Mouse (Mus musculus) midbrain, postnatal 0 days (tissue): Measurements from ENCODE around the gene Slc18a2. TPM values are rescaled to one million over a fixed set of nuclear protein-coding genes. Genes with fewer than 3 reads are reported as not detected.
A peak's percentile ranks its signal among the peaks of the same experiment; 100 is the strongest.

Experiments used
- ATAC-seq: fragments of 200-750 bp; cut with Nextera tagmentation; 2 replicates; pipeline ENCODE4 v1.8.0; 2017; ENCODE audit warnings: moderate number of reproducible peaks, mild to moderate bottlenecking, moderate TSS enrichment, moderate library complexity; ENCODE audit not compliant: low FRiP score
- DNase-seq: peaks from one replicate; pipeline ENCODE4 v3.0.0-alpha.2; 2015; ENCODE audit warnings: low spot score
- H3K27ac ChIP-seq: fragments of 300-500 bp; sonication (generic); 2 replicates; pipeline ENCODE4 v1.5.1; 2014; ENCODE audit warnings: low read depth, mild to moderate bottlenecking, low read length, mixed read lengths
- H3K27me3 ChIP-seq: fragments of 300-500 bp; sonication (generic); 2 replicates; pipeline ENCODE4 v1.6.1; 2014; ENCODE audit warnings: low read length, control low read depth, mixed read lengths; ENCODE audit not compliant: insufficient read depth
- H3K36me3 ChIP-seq: fragments of 300-500 bp; sonication (generic); 2 replicates; pipeline ENCODE4 v1.6.1; 2014; ENCODE audit warnings: low read length, control low read depth, mixed read lengths; ENCODE audit not compliant: insufficient read depth
- H3K4me1 ChIP-seq: fragments of 300-500 bp; sonication (generic); 2 replicates; pipeline ENCODE4 v1.6.1; 2014; ENCODE audit warnings: mild to moderate bottlenecking, control low read depth, antibody characterized with exemption, low read length, mixed read lengths; ENCODE audit not compliant: insufficient read depth
- H3K4me2 ChIP-seq: fragments of 300-500 bp; sonication (generic); 2 replicates; pipeline ENCODE4 v1.6.1; 2014; ENCODE audit warnings: low read depth, mild to moderate bottlenecking, low read length, mixed read lengths; ENCODE audit not compliant: poor library complexity, severe bottlenecking
- H3K4me3 ChIP-seq: fragments of 300-500 bp; sonication (generic); 2 replicates; pipeline ENCODE4 v1.5.1; 2014; ENCODE audit warnings: low read depth, mild to moderate bottlenecking, low read length, moderate library complexity
- H3K9ac ChIP-seq: fragments of 300-500 bp; sonication (generic); replicated peaks from 2 replicates; pipeline ENCODE4 v1.6.1; 2014; ENCODE audit warnings: mild to moderate bottlenecking, low read length, moderate library complexity, mixed read lengths; ENCODE audit not compliant: poor library complexity, severe bottlenecking
- H3K9me3 ChIP-seq: fragments of 300-500 bp; sonication (generic); 2 replicates; pipeline ENCODE4 v1.6.1; 2016; ENCODE audit warnings: low read length, control low read depth
- CTCF ChIP-seq: IDR thresholded peaks from 2 replicates; pipeline ENCODE4 v1.5.1; 2016; ENCODE audit warnings: antibody characterized with exemption, mild to moderate bottlenecking
- WGBS: fragments of 180-500 bp; shearing (Covaris S2); extraction: QIAGEN DNeasy Blood & Tissue Kit; methylation state at CpG from one replicate; pipeline ENCODE4 v1.1.7; 2014; 5-methylcytosine and 5-hydroxymethylcytosine counted together
- polyA plus RNA-seq: library from polyadenylated mRNA; unstranded; fragments of >200 nt; fragmentation: Nextera tagmentation; extraction: Ambion mirVana; gene quantifications from 2 replicates; pipeline ENCODE4 v1.2.1, GENCODE M21; 2015
- total RNA-seq: library from RNA; depleted of rRNA; stranded (reverse); fragments of >200 nt; gene quantifications from 2 replicates; pipeline ENCODE4 v1.2.3, GENCODE M21; 2014

Gene Slc18a2
- total and polyA plus RNA-seq, 2 experiments from 2014 or later, result 19.5 to 21.4 TPM

DNA sequence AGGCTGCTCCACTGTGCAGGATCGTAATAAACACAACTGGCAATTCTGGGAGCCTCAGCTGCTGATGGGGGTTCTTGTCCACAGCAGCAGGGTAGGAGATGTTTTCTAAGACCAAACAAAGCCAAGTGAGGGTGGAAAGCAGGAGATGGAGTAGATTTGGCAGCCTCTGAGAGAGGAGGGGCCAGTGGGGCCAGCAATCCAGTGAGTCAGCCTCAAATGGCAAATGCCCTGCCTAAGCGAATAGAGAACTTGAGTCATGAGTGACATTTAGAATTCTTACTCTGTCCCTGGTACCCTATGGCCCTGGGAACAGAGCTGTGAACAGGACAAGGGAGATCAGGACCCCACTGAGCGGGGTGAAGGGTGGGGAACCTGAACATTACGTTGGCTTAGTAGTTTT is 12.6 kb upstream of the Slc18a2 start:
- 78% methylated on average over 4 of the region's 4 CpGs for WGBS
- DNase-seq, result no peak
- TF ChIP-seq CTCF, result no peak

GRCm38 (mm10) chr19:59248553-59249286 is 12.0 kb upstream of the Slc18a2 start:
- H3K27ac ChIP-seq, result no peak overlapping the region
- no peak for ATAC-seq

More for the DNA sequence above, 12.6 kb upstream of the Slc18a2 start:
- no peak overlapping the region for H3K4me3 ChIP-seq
- no peak overlapping the region for H3K27ac ChIP-seq
- ATAC-seq, result no peak
- no peaks in the 10 kb centered on the region for H3K27me3 ChIP-seq
- no peaks in the 10 kb centered on the region for H3K36me3 ChIP-seq
- H3K4me1 ChIP-seq, result no peaks in the 10 kb centered on the region
- H3K9ac ChIP-seq, result no peak overlapping the region
- no peak overlapping the region for H3K4me2 ChIP-seq
- H3K9me3 ChIP-seq, result no peaks in the 10 kb centered on the region

DNA sequence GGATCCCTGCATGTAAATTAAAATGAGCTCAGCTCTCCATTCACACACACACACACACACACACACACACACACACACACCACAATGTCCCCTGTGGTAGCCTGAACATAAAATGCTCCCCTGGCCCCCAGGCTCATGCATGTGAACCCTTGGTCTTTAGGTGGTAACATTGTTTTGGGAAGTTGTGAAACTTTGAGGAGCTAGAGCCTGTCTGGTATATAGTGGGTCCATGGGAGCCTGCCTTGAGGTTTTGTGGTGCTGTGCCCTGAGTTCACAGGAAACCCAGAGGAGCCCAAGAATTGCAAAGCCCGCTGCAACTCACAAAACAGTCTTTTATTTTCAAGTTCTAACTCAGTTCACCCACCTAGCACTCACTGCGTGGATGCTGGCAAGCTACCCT is 8.0 kb upstream of the Slc18a2 start:
- no peaks in the 10 kb centered on the region for H3K36me3 ChIP-seq
- ATAC-seq (no peak), DNase-seq (no peak)
- H3K9me3 ChIP-seq, result peaks cover 6% of the 10 kb centered on the region; the same call in 1 of the 2 replicates
- no peak overlapping the region for H3K9ac ChIP-seq
- H3K27ac ChIP-seq, result no peak overlapping the region
- no peak overlapping the region for H3K4me3 ChIP-seq
- no peaks in the 10 kb centered on the region for H3K4me1 ChIP-seq
- 78% methylated on average over 2 of the region's 2 CpGs for WGBS
- no peak for TF ChIP-seq CTCF
- no peaks in the 10 kb centered on the region for H3K27me3 ChIP-seq
- no peak overlapping the region for H3K4me2 ChIP-seq

More at GRCm38 (mm10) chr19:59248553-59249286, 12.0 kb upstream of the Slc18a2 start:
- no peak for DNase-seq
- H3K4me2 ChIP-seq, result no peak overlapping the region
- H3K4me3 ChIP-seq, result no peak overlapping the region
- no peaks in the 10 kb centered on the region for H3K27me3 ChIP-seq
- H3K9ac ChIP-seq, result no peak overlapping the region
- 80% methylated on average over 11 of the region's 11 CpGs for WGBS
- H3K9me3 ChIP-seq, result no peaks in the 10 kb centered on the region
- no peaks in the 10 kb centered on the region for H3K36me3 ChIP-seq
- no peaks in the 10 kb centered on the region for H3K4me1 ChIP-seq
- TF ChIP-seq CTCF, result no peak; the same call in 1 of the 2 replicates

GRCm38 (mm10) chr19:59259633-59260032 is 1.1 kb upstream of the Slc18a2 start:
- Histone ChIP-seq H3K27me3 (peaks cover 11% of the 10 kb centered on the region; the same call in 1 of the 2 replicates), H3K36me3 (no peaks in the 10 kb centered on the region), H3K4me1 (0 out of 2 replicates have a peak, but pooled peaks cover 6% of the 10 kb centered on the region), H3K4me3 (no peak overlapping the region), H3K9ac (no peak overlapping the region), H3K27ac (no peak overlapping the region), H3K4me2 (no peak overlapping the region), H3K9me3 (peaks cover 6% of the 10 kb centered on the region; the same call in 1 of the 2 replicates)
- DNase-seq (no peak), ATAC-seq (no peak)
- no peak for TF ChIP-seq CTCF
- 31% methylated on average over 5 of the region's 5 CpGs for WGBS

DNA sequence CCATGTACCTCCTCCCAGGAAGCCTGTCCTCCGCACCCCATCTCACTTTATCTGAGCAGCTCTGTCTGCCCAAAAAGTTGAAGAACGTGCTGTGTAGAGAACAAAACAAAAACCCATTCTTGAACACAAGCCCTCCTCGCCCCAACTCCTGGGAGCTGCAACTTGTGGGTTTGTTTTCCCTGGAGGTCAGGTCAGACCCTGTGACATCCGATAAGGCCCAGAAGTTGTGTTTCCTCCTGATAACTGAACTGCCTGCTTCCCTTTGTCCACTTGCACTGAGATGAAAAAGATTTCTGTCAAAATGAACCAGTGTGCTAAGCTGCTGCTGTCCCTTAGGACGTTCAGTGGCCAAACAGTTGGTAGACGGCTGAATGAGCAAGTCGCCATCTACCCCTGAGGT is 908 bp downstream of the Slc18a2 start:
- H3K36me3 ChIP-seq, result no peaks in the 10 kb centered on the region
- no peak for ATAC-seq
- WGBS, result 51% methylated on average over 7 of the region's 7 CpGs

GRCm38 (mm10) chr19:59263171-59263570 is 2.5 kb downstream of the Slc18a2 start:
- H3K27ac ChIP-seq, result no peak overlapping the region
- no peaks in the 10 kb centered on the region for H3K36me3 ChIP-seq
- H3K27me3 ChIP-seq, result peaks cover 11% of the 10 kb centered on the region; the same call in 1 of the 2 replicates
- H3K9me3 ChIP-seq, result no peaks in the 10 kb centered on the region
- no peak for ATAC-seq
- no peak for TF ChIP-seq CTCF
- H3K4me1 ChIP-seq, result peaks cover 11% of the 10 kb centered on the region; the same call in 1 of the 2 replicates
- no peak overlapping the region for H3K9ac ChIP-seq
- DNase-seq, result no peak
- H3K4me2 ChIP-seq, result no peak overlapping the region
- whole genome bisulfite sequencing, result 87% methylated on average over 9 of the region's 9 CpGs
- no peak overlapping the region for H3K4me3 ChIP-seq

More for the DNA sequence above, 908 bp downstream of the Slc18a2 start:
- Histone ChIP-seq H3K4me3 (peak overlapping the region; percentile 36; the same call in 1 of the 2 replicates), H3K27ac (no peak overlapping the region), H3K4me2 (peak overlapping the region; percentile 56; the same call in 1 of the 2 replicates), H3K9me3 (peaks cover 6% of the 10 kb centered on the region; the same call in 1 of the 2 replicates), H3K4me1 (0 out of 2 replicates have a peak, but pooled peaks cover 6% of the 10 kb centered on the region), H3K27me3 (peaks cover 11% of the 10 kb centered on the region; the same call in 1 of the 2 replicates), H3K9ac (no peak overlapping the region)
- DNase-seq, result no peak
- no peak for TF ChIP-seq CTCF
